Mouse (Mus musculus) testis, postnatal 10 days (tissue): Measurements from ENCODE around the gene Ccdc12.
A peak's percentile ranks its signal among the peaks of the same experiment; 100 is the strongest.

ENCODE experiments used
- DNase-seq: peaks from one replicate; pipeline ENCODE4 v3.0.0; 2021; ENCODE audit warnings: low spot score

Gene Ccdc12

DNA sequence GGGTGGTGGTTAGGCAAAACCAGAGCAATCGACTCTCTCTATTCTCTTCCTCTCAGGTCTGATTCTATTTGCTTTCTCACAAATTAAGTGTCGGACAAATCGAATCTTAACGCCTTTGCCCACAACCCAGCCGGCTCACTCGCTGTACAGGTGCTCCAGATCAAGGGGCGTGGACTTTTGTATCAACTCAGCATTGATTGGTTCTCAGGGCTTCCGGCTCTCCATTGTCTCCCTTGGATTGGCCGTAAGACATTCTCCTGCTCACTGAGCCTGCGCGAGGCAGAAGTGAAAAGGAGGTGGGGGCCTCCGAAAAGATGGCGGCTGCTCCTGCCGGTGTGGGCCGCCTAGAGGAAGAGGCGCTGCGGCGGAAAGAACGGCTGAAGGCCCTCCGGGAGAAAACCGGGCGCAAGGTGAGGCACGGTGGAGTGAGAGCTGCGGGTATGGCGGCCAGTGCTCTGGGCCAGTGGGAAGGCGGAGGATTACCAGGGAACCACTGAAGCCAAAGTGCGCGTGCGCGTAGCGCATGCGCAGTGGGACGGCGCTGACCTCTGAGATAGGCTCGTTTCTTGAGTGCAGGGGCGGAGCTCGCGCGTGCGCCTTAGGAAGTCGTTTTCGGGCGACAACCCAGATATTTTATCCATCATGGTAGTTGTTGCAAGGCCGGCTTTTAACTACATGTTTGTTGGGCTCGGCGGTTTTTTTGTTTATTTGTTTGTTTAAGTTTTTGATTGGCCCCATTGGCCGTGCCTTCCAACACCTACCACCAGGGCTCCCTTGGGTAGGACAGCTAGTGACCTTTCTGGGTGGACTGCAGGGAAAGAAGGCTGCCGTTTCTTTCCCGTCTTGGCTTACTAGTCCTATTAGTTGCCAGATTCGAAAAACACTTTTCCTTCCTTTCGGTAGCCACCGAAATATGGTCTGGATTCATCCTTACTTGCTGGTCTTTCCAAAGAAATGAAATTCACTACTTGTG, at the start of gene Ccdc12:
Ccdc12 (plus strand) TSS at position 255 of the 973 bp plus-strand sequence.
- peak; percentile 95 for DNase-seq

DNA sequence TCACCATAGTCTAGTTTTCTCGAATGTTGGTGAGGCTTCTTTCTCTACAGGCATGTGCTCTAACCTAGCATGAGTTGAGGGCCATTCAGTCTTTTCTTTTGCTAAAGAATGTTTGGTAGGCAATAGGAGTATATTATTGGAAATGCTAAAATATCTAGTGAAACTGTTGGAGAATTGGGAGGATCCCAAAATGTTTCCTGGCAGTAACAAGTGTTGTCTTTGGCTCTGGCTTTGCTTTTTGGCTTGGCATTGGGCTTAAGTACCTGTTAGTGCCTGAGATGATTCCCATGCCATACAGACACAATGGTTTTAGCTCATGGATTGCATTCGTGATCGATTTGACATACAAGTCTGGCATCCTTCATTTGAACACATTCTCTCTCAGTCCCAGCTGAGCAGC, 44.8 kb upstream of the Ccdc12 start:
- DNase-seq = no peak

DNA sequence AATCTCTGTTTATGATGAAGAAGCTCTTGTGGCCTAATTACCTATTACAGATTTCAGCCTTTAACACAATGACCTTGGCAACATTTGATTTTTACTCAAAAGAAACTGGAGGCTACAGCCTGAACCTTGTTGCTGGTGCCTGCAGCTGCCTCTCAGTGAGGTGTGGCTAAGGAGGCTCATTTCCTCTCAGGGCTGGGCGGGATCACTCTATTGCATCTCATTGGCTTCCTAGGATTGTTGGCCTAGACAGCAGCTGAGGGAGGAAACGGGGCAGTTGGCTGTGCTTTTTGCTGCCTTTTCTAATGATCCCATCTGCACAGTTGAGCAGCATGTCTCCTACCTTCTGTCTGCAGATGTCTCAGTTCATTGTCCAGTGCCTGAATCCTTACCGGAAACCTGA, 39.2 kb upstream of the Ccdc12 start:
- no peak for DNase-seq

DNA sequence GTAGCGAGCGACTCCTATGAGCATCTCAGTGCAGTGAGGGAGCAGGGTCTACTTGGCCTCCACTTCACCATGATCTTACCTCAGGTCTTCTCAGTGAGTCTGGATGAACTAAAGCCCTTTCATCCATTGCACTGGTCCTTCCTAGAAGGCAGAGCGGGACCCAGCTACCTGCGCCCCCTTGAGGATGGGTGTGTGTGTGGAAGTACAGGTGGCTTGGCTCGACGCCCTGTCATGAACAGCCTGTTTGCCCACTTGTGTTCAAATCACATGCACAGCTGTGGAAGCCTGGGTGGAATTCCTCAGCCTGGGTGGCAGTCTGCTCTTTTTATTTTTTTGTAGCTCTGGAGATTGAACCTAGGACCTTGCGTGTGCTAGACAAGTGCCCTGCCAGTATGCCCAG, 36.1 kb upstream of the Ccdc12 start:
- DNase-seq = peak; percentile 53

DNA sequence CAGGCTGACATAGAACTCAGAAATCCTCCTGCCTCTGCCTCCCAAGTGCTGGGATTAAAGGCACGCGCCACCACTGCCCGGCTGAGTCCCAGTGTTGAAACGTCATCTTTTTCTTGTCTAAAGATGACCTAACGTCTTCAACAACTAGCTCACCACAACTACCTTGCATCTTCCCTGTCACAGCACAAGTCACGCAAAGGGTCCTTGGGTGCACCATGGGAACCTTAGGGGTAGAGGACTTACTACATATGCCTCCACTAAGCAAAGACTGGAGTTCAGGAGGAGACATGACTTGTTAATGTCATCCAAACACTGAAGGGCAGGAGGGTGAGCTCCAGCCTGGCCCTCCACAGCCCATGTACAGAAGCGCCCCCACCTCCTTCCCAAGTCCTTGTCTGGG, 35.6 kb upstream of the Ccdc12 start:
- no peak for DNase-seq

DNA sequence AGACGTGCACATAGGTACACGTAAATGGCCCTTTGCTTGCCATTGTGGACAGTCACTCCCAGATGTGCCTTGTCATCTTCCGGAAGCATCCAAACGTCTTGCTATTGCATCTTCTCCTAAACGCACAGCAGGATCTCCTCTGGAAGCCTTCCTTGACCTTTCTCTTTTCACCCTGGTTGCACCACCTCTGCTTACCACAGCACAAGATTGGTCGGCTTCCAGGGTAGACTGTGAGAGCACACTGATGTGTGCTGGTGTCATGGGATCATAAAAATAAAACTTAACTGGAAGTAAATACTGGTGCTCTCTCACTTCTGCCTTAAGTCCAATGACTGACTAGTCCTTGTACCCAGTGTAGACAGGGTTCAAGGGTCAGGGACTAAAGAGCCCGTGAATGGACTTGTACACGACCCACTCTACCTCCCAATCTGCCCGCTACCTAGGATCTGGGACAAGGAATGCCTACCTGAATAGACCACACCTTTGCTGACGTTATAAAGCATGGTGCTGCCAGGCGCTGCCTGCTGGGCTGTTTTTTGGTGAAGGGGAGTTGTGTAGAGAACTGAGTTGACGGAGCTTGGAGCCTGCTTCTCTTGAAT, 33.6 kb upstream of the Ccdc12 start:
- DNase-seq = no peak

DNA sequence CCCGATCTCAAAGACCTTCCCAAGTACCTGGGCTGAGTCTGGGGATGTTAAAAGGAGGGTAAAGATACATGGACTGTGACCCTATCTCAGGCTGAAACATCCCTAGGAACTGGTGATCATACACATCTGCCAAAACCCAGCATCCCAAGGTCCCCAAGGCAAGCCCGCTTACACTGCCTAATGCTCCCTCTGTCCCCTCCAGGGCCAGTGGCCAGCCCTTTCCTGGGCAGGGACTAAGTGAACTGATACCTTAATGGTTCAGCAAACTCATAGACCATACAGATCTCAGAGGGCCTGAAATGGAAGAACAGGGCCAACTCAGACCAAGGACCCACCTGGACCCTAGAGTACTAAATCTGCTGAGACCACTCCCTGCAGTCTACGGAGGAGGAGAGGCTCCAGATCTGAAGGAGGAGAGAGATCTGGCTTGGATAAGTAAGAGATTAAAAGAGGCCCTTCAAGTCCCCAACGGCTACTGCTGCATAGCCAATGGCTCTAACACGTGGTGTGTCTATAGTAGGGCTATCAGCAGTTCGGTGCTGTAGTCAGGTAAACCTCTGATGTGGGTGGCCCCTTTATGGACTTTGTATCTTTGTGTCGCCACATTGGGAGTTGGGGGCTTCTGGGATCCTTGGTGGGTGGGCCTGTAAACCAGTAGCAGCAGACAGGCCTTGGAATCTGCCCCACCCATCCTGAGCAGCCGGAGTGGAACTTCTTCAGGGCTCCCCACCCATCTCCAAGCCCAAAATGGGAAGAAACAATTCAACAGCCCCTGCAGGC, 32.7 kb upstream of the Ccdc12 start:
- peak; percentile 40 for DNase-seq

DNA sequence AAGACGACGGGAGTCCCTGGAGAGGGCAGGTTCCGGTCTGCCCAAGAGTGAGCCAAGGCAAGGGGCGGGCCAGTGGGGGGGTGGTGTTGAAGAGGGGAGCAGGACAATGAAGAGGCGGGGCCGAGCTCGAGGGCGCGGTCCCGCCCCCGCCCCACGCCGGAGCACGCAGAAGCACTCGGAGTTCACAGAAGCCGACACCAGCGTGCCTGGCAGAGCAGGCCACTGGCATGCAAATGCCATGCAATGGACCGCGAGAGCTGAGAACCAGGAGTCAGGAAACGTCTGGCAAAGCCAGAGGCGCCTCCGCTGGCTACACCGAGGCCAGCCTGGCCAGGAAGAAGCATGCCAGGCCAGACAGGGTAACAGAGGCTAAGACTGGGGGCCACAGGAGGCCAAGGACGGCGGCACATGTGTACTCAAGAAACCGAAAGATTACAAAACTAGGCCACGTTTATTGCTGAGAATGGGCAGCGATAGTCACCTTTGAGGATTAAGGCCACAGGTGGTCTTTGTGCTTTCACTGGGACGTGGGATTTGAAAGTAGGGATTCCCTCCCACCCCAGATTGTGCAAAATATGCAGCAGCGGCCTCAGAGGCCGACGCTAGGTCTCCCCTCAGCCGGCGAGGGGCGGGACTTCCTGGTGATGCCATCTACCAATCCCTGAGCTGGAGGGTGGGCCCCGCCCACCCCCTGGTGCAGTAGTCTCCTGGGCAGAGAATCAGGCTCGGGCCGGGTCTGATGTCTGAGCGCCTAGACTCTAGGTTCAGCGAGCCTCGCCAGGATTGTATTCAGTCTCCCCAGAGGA, 31.7 kb upstream of the Ccdc12 start, which contains the start of gene Nradd:
Nradd (minus strand) TSS at position 92 of the 806 bp plus-strand sequence.
- DNase-seq = peak; percentile 94

DNA sequence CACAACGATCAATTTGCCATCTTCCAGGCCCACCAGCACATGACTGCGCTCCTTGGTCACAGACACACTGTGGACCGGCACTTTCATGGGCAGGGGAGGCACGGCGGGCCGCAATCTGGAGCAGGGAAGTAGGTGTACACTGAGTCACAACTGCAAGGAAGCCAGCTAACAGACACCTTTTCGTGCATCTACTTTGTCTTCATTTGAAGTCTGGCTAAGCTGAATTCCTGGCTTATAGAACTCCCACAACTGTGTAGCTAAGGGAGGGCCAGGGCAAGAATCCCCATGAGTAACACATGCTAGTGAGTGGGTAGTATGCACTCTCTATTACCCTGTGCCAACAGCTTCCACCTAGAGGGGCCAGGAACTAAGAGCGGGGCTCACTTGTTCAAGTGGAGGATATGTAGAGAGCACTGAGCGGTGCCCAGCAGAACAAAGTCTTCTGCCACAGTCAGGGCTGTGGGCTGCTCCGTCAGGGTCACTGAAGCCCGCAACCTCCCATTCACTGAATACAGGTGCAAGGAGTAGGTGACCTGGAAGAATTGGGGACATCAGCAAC, 30.9 kb upstream of the Ccdc12 start:
- no peak for DNase-seq

DNA sequence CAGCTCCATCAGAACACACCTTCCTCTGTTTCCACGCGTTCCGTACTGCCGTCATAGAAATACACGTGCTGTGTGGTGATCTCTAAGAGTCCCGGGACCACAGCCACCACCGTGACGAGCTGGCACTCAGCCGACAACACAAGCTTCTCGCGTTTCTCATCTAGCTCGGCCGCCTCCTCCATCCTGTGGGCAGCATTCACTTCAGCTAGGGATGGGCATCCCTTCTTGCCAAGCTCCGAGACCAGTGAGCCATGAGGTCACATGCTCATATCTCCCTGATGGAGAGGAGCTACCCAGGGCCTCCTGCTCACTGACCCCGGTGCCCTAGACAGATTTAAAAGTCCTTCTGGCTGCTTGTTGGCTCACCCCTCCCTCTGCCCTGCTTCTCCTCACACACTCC, 26.1 kb upstream of the Ccdc12 start:
- DNase-seq = peak; percentile 50

DNA sequence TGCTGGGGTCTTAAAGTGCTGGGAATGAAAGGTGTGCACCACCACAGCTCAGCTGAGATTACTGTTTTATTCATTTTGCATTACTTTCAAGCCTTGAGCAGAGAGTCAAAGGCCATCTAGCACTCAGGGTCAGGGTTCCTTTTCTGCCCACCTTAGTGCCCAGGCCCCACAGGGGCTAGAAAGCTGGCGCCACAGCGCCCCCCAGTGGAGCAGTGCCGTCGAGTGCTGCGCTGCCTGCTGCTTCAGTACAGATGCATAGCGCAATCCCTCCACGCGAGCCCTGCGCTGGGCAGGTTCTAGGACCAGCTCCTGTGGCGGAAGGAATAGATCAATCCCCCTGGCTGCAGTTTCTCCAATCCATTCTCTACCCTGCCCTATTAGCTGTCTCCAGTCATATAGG, 25.1 kb upstream of the Ccdc12 start:
- peak; percentile 89 for DNase-seq

DNA sequence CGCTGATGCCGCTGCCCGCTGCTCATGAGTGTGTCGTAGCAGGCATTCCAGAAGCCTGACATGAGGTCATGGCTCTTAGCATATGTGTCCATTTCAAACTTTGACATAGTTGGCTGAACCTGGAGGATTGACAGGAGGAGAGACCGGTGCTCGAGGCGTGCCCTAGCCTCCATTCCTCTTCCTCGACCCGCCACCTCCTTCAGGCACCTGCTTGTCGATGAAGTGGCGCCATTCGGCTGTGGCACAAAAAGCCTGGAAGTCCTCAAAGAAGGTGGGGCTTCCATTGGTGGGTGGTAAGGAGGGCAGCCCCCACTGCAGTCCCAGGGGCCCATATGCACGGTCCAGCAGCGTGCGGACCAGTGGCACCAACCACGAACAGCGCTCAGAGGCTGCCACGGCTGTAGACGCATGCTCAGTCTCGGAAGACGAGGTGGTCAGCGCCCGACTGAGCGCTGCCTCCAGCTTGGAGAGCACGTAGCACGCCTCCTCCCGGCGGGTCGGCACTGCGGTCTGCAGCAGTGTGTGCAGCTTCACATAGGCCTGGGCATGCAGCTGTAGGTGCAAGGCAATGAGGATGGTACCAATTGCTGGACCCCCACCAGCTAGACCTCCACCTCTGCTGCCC, 24.5 kb upstream of the Ccdc12 start:
- DNase-seq = no peak

DNA sequence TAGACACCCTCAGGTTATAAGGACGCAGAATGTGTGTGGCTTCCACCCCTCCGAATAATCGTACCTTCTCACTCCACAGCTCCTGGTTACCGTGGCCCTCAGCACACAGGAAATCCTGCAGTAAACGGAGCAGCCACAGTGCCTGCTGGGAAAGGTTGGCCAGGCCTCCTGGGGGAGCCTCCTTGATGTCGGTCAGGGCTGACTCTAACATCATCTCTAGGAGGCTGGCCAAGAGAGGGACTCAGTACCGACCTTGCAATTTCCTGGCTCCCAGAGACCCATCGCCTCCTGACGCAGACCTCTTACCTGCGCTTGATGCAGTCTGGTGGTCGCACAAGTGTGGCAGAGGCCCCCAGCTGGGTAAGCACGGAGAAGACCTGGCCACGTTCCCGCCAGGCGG, 23.6 kb upstream of the Ccdc12 start:
- no peak for DNase-seq

DNA sequence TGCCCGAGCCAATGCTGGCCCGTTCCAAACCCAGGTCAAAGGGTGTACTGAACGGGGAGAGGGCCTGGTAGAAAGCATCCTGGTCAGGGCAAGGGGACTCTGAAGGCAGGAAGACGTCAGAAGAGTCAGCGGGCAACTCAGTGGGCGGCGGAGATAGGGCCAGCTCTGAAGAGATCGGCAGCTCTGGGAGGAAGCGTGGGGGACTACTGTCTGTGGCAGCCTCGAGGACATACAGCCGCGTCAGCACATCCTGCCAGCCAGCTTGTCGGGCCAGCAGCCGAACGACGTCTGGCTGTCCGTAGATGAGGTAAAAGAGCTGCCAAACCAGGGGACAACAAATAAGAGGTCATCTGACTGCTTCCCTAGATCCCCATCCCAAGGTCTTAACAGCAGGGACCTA, 22.4 kb upstream of the Ccdc12 start:
- no peak for DNase-seq

DNA sequence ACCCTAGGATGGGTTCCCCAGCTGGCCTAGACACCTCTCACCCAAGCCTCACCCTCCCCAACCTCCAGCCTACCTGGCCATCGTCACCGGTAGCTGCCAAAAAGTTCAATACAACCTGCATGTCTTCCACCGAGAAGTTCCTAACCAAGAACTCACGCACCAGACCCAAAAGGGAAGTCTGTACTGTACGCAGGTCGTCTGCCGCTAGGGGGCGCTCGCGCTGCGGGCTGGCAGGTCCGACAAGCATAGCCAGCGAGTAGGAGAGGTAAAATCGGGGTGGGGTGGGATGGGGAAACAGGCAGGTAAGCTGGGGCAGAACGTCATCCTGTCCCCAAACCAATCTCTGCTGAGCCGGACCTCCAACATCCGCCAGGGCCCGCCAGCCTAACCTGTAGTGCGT, 21.1 kb upstream of the Ccdc12 start:
- peak; percentile 97 for DNase-seq

DNA sequence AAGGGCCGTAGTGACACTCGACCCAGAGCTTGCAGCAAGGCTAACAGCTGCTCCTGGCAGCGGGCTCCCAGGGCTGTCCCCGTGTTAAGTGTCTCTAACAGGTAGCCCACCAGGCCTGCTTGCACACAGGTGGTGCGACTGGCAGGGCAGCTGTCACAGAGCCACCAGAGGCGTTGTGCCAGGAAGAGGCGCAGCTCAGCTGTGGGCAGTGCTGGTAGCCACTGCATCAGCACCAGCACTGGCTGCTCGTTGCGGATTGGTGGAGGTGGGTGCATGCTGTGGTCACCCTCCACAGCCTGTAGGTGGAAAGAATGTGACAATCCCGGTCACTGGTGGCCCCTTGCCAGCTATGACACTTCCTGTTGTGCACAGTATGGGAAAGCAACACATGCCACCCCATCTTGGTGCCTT, 17.7 kb upstream of the Ccdc12 start:
- DNase-seq = no peak

DNA sequence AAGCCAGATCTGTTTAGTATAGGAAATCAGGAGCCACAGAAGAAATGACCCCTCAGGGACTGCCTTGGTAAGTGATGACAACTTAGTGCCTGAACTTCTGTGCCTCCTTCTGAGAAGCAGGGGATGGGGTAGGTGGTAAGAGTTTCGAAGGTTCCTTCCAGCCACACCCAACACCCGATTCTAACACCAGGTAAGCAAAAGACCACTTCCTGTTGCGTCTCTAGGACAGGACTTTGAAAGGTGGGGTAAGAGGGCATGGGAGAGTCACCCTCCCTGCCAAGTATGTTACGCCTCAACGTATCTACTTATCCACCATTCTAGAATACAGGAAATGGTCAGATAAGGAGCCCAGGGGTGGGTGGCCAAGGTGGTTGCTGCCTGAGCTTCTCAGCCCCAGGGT, 15.3 kb upstream of the Ccdc12 start:
- DNase-seq = no peak

DNA sequence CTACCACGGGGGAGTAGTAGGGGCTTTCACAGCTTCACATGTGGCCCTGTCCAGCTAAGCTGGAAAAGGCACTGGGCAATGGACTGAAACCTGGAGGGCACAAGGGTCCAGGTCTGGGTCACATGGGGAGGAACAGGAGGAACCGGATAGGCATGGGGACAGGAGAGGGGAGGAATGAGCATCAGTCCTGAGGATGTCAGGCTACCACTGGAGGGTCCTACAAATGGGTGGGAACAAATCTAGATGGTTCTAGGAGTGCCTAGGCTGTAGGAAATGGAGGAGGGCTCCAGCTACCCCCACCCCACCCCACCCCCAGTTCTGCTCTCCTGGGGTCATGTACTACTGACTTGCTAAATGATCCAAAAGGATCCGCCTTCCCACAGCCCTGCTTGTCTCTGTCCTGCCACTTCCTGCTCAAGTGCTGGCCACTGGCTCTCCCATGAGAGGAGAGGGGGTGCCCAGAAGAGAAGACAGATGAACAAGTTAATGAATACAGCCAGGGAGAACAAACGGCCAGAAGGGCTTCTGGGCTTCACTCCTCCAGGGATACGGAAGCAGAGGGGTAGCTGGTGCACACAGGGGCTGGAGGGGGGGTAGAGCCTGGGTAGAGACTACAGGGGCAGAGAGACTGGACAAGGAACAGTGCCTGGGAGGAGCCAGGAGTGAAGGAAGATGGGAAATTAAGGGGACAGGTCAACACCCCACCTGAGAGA, 13.3 kb upstream of the Ccdc12 start:
- DNase-seq = no peak

DNA sequence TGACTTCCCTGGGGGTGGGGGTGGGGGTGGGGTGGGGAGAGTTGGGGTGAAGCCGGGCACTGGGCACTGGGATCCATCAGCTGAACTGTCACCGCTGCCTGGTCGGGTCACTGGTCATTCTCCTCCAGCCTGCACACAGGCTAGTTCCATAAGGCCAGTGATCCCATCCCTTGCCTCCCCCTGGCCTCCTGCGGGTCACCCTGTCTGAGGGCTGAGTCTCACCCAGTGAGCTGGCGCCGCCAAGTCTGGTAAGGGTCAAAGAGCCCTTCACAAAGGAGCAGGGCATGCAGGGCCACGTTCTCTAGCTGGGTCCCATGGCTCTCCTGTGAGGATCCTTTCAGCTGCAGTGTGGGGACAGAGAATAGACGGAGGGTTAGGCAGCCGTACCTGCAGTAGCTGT, 12.5 kb upstream of the Ccdc12 start:
- no peak for DNase-seq

DNA sequence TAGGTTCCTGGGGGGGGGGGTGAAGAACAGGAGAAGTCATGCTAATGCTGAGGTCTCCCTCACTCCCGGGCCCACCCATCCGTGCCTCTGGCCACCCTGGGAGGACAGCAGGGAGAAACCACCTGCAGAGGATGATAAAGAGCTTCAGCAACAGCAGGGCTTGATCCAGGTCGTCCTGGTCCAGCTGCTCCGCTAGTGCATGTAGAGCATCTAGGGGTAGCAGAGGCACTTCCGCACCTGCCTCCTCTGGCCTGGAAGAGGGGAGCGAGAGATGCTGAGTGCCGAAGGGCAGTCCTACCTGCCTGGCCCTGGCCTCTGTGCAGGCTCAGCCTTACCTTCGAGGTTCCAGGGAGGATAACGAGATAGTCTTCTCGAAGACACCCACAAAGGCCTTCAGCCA, 12.0 kb upstream of the Ccdc12 start:
- no peak for DNase-seq
